Mouse (Mus musculus) testis, adult 2 months (tissue): Measurements from ENCODE around the gene Gcc1.

Source experiments
- CTCF ChIP-seq: fragments of 200-500 bp; IDR thresholded peaks from 2 replicates; pipeline ENCODE4 v1.5.1; 2012; ENCODE audit warnings: low read depth, mild to moderate bottlenecking, inconsistent platforms, low read length, moderate library complexity; ENCODE audit not compliant: control insufficient read depth, insufficient read depth, insufficient replicate concordance
- POLR2A ChIP-seq: fragments of 200-500 bp; IDR thresholded peaks from 2 replicates; pipeline ENCODE4 v1.6.1; 2012; ENCODE audit warnings: low read depth, mild to moderate bottlenecking, inconsistent platforms, low read length, moderate library complexity; ENCODE audit not compliant: control insufficient read depth

DNA sequence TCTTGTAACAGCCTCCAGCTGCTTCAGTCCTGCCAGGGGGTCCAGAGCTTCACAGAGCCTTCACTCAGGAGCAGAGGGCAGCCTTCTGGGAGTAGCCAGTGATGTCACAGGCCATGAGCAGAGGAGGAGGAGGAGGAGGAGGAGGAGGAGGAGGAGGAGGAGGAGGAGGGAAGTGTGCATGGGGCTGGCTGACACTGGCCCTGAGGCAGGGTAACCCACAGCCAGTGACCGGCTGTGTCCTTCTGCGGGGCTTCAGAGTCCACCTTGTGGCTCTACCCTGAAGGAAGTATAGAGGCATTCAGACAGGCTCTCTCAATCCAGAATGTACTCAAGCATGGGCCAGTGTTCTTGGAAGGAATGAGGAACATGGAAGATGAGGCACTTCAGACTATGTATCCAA, 21.1 kb upstream of the Gcc1 start, which contains the start of gene Pax4:
- TF ChIP-seq POLR2A (no peak), CTCF (no peak)
